Mouse (Mus musculus): ENCODE data around the gene Plekhg2.

Gene Plekhg2

DNA sequence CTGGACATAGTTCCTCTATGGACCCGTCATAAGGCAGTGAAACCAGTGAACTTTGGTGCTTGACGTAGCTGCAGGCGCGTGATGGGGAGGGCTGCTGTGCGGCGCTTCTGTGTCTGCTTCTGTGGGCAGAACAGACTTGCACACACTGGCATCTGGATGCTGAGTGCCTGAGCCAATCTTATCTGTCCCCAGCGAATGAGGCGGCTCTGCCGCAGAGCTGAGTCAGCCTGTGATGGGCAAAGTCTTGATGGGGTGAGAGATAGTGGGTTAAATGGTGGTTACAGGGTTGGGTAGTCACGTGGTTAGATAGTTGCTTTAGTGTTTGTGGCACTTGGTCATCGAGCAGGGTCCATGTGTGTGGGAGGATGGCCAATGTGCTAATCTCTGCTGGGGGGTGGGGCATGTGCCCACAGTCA is 10.6 kb upstream of the Plekhg2 start:
- peak; percentile 71 for DNase-seq (ENCODE audit: low read depth)

DNA sequence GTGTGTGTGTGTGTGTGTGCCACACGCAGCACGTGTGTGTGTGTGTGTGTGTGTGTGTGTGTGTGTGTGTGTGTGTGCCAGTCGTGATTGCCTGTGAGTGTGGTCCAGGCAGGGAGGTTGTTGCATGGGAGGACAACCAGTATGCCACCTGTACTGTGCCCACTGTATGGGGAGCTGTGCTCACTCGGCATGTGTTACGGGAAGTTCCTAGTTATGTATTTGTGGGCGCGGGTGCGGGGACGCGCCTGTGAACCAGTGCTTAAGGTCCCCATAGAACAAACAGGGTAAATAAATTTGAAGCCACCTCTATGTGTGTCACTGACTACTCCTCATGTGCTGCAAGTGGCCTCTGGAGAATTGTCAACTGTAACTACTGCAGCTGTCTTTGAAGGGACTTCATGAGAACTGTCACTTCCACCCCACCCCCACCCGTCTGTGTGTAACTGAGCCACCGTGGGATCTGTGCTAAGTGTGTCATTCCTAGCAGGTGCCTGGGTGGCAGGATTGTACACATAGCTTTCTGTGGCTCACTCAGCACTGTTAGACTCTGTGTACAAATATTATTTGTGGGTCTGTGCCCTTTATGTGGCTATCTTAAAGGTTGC is 10.1 kb upstream of the Plekhg2 start:
- no peak for DNase-seq (ENCODE audit: low read depth)

DNA sequence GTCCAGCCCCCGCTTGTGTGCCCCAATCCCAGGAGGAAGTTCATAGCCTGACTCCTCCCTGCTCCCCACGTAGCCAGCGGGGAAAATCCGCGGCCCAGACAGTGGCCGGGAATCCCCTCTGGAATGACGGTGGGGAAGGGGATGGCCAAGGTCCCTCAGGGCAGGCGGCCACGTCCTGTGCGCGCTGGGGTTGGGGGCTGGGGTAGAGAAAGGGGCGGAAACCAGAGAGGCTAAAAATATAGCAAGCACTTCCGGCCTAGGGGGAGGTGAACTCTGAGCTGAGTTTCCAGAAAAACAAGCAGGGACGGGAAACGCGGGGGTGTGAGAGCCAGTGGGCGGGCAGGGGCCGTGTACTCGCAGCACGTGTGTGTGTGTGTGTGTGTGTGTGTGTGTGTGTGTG is 9.5 kb upstream of the Plekhg2 start:
- peak; percentile 80 for DNase-seq (ENCODE audit: low read depth)

DNA sequence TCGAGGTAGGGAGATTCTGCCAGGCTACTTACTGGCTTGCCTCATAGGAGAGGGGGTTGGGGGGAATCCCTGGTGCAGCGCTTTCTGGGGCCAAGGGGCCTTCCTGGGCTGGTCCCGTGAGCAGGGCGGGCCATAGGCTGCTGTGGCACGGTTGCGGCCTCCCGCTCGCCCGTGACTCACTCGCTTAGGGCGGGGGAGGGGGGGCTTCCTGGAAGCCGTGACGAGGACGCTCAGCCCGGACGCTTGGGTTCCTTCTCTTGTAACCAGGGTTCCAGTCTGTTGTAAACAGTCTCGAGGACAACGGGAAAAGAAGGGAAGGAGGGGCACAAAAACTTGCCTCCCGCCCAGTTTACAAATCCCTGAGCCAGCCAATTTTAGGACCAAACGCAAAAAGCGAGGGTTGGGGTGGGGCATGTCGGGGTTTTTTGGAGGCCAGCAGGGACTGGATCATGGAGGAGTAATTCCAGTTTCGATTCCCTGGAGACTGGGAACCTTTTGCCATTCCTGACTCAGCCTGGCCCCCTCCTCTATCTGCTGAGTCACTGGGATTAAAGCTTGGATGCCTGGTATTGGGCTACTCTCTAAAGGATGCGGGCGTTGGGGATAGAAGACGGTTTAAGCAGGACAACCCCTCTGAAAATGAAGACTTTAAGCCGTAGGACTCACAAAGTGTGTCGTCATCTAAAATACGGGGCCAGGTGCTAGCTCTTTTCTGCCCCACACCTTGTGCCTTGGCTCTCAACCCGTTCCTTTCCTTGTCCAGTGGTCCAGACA is 8.8 kb upstream of the Plekhg2 start:
- DNase-seq (ENCODE audit: low read depth): peak; percentile 95

DNA sequence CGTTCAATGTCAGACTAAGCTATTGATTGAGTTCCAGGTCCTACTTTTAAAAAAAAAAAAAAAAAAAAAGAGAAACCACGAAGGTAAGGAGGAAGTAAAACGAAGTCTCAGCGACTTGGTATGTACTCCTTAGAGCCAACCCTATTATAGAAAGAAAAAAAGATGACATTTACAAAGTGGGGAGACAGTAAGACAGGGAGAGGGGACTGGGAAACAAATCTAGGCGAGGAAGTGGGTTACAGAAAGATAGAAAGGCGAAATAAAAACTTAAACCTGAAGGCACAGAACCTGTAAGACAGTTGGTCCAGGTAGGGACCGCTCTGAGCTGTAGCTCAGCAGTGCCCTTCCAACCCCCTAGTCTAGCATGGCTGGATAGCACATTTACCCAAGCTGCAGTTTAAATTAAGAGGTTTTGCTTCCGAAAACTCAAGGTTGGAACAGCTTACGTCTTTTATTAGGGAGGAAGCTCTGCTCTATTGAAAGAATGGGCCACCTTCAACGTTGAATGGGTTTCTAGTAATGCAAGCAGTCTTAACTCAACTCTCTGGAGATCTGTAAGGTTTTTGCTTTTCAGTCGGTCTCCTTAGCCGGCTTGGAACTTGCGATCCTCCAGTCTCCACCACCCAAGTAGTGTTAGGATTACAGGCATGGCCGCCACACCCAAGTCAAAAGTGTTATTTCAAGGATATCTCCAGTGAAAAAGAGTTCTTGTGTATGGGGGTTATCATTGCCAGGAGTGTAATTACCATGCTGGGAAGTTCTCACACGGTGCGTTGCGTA is 8.0 kb upstream of the Plekhg2 start, which contains the start of gene Zfp36:
Gene Zfp36, minus strand, starts transcription at position 17 of the 780 bp plus-strand sequence.
- no peak for DNase-seq (ENCODE audit: low read depth)

DNA sequence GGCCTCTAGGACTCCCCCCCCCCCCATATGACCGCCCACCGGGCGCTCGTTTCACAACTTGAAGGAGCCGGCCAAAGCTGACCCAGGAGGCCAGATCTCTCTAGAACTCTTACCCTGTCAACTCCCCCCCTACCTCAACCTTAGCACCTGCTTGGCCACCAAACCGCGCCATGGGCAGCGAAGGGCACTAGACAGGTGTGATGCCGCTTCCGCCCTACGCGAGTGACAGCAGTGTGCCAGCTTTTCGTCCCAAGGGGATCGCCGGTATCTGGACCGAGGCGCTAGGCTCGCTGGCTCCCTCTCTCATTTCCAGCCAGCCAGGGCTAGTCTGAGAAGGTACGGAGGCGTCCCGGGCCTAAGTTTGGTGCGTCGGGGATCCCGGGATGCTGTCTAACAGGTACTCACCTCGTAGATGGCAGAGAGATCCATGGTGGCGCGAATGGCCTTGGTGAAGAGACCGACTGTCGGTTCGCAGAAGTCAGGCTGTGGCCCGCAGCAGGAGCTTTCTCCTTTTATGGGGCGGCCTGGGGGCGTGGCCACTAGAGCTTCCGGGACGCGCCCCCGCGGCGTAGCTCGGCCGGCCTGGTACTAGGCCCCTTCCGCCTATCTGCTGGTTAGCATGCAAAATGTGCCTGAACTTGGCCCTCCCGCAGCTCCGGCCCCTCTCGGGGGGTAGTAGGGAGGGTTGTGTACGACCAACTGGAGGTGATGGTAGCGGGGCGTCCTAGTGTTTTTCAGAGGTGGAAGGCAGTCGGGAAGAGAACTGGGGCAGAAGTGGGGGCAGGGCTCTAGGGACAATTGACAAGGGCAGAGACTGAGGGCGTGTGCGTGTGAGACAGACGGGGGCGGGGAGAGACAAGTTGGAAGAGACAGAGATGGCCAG is 6.6 kb upstream of the Plekhg2 start:
- DNase-seq (ENCODE audit: low read depth): peak; percentile 59

DNA sequence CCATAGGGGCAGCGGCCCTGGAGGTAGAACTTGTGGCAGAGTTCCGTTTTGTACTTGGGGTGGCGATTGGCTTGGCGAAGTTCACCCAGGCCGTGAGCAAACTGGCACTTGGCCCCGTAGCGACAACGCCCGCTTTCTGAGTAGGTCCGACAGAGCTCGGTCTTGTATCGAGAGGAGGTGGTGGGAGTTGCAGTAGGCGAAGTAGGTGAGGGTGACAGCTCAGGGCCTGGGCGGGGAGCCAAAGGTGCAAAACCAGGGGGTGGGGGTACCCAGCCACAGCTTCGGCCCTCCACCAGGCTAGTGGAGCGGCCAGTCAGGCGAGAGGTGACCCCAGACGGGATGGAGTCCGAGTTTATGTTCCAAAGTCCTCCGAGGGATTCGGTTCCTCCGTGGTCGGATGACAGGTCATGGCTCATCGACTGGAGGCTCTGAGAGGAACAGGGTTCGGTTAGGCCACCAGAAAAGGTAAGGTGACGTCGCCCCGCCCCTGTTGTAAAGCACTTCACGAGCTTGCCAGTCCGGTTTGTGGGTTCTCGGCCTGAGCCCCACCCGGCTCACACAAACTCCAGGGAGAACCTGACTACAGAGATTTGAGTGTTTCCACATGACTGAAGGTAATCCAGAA is 5.8 kb upstream of the Plekhg2 start:
- DNase-seq (ENCODE audit: low read depth): no peak

DNA sequence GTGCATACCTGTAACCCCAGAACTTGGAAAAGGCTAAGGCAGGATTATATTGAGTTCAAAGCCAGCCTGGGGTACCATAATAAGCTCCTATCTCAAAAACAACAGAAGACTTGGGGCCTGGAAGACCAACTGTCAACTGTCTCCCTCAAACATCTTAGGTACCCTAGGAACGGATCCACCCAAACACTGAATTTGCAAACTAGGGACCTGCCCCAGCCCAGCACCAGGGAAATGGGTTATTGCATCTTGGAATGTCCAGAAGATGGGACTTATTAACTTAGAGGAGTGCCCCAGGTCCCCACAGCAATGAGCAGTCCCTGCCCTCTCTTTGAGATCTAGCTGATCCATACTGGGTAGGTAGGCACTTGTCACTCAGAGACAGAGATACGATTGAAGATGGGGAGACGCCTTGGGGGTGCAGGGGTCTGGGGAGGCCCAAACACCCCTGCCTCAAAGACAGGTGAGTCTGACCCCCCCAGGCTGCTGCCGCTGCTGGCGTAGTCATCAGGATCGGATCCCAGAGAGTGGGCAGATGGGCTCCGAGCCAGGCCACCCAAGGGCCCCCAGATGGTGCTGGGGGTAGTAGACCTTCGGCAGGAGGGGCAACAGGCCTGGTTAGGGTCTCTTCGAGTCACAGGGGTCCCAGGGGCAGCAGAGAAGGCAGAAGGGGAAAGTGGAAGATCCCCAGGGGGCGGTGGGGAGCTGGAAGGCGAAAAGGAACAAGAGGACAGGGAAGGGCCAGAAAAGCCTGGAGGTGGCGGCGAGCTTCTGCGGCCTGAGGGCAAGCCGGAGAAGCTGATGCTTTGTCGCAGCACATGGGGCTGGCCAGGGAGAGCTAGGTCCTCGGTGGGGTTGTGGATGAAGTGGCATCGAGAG is 5.0 kb upstream of the Plekhg2 start:
- DNase-seq (ENCODE audit: low read depth): no peak

DNA sequence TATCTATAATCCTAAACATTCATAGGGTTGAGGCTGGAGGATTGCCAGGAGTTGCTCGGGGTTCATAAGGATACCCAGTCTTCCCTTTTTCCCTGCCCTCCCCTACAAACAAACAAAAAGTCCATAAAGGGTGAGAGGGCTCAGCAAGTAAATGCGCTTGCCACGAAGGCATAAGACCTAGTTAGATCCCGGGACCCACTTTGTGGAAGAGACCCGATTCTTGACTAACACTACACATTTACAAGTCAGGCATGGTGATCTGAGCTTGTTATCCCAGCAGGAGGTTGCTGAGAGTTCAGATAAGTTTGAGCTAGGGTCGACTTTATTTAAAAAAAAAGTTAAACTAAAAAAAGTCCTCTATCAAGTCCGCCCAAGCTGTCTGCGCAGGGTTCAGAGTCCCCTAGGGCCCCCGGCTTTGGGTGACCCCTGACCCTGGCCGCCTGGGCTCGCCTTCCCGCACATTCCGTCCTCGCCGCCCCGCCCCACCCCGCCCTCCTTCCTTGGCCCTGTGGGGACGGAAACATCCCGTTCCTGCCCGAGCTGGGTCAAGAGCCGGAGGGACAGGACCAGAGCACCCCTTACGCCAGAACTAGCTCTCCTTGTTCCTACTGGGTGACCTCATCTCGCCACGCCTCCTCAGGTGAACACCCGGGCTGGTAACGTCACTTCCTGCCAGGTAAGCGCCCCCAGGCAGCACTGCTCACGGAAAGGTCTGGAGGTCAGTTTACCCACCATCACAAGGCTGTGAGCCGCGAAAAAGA is 3.8 kb upstream of the Plekhg2 start:
- no peak for DNase-seq (ENCODE audit: low read depth)

DNA sequence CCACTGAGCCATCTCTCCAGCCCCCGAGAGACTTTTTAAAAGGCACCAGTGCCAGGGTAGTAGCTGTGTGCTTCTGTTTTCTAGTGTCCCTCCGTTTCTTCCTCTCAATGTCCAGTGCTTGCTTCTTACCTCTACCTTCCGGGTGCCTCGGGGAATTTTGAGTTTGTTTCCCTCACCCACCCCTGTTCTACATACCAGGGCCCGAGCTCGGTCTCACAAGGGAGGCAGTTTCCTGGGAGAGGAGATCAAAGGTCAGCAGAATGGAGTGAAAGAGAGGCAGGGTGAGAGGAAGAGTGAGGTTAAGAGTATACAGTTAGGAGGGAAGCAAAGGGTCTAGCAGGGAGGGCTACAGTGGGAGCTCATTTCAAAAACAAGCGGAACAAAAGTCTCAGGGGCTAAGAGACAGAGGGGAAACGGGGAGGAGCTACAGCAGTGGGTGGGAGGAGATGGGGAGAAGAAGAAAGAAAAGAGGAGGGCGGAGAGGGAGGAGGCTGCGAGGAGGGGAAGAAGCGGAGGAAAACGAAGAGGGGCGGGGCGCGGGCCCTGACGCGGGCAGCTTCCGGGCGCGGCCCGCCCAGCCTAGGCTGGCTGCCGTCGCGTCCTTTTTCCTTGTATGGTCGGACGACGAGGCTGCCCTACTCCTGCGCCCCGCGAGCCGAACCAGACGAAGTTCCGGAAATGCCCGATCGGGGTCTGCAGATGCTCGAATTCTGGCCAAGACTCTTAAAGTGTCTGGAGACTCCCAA is 3.0 kb upstream of the Plekhg2 start:
- peak; percentile 71 for DNase-seq (ENCODE audit: low read depth)

DNA sequence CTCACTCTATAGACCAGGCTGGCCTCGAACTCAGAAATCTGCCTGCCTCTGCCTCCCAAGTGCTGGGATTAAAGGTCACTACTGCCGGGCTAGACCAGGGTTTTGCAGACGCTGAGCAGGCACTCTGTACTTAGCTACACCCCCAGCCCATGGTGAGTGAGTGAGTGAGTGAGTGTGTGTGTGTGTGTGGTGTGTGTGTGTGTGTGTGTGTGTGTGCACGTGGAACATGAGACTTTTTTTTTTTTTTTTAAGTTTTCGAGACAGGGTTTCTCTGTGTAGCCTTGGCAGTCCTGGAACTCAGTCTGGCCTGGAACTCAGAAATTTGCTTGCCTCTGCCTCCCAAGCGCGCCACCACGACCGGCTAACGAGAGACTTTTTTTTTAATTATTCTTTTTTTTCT is 2.2 kb upstream of the Plekhg2 start:
- DNase-seq (ENCODE audit: low read depth): no peak

DNA sequence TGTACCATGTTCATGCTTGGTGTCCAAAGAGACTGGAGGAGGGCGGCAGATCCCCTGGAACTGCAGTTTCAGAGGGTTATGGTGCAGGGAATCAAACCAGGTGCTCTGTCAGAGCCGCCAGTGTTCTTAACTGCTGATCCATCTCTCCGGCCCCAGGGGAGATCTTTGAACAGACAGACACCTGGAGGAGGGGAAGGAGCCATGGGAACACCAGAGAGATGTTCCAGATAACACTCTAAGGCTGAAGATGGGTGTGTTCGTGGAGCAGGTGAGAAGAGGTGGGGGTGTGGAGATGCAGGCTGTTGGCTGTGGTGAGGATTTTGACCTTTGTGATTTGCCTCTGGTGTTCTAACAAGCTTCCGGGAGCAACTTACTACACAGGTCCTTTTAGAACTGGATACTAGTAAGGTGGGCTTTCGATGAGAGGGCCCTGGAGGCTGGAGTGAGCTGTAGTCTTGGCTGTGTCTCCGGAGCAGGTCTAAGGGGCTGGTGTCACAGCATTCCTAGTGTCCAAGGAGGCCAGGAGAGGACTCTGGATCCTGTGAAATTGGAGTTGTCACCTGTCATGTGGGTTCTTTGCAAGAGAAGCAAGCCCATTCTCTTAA is 1.6 kb upstream of the Plekhg2 start:
- DNase-seq (ENCODE audit: low read depth): no peak

DNA sequence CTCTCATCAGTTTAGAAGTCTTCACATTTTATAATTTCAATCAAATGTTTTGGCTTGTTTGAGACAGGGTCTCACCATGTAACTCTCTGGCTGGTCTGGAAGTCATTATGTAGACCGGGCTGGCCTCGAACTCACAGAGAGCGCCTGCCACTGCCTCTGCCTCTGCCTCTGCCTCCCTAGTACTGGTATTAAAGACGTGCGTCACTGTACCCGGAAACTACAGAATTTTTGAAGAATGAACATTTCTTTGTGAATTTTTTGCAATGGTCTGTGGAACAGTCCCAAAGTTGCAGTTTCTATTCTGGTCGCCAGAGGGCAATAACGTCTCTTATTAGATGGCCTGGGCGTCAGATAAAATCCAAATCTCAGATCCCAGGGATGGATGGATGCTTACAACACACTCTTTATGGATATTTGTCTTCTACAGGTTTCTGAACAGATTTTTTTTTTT is 757 bp upstream of the Plekhg2 start:
- peak; percentile 94 for DNase-seq (ENCODE audit: low read depth)

DNA sequence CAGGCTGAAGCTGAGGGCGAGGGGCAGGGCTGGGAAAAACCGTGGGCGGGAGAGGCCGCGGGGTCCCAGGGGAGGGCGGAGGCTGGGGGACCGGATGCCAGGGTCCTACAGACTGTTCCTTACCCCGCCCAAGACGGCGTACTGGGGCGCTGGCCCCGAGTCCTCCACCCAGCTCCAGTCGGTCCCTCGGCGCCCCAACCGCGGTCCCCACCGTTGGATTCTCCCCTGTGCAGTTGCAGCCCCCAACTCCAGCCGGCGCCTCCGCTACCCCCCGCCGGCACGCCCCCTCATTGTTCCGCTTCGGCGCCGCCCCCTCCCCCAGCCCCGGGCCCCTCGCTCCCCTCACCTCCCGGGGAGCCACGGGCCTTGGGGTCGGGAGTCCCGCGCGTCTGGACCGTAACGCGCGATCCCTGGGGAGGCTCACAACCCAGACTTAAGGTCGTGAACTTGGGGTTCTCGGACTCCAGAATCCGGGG is 847 bp downstream of the Plekhg2 start:
- no peak for DNase-seq (ENCODE audit: low read depth)

DNA sequence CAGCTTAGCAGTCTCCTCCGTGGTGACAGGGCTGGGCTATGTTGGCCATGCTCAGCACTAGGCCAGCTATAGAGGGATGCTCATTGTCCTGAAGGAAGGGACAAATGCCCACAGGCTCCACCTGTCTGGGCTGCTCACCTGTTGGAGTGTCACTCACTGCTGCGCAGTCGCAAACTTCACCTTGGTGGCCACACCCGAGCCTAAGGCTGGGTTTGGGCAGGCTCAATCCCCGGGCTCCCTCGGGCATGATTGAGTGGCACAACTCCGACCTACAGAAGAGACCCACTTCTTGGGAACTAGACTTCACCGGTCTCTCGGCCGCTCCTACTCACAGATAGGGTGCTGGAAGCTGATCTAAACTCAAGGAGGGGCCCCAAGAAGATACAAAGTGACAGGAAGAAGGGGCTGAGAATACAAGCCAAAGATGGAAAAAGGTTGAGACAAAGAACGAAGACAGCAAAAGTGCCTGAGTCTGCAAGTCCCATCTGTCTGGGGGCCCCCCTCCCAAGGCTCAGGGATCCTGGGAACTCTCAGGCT is 1.4 kb downstream of the Plekhg2 start:
- no peak for DNase-seq (ENCODE audit: low read depth)

DNA sequence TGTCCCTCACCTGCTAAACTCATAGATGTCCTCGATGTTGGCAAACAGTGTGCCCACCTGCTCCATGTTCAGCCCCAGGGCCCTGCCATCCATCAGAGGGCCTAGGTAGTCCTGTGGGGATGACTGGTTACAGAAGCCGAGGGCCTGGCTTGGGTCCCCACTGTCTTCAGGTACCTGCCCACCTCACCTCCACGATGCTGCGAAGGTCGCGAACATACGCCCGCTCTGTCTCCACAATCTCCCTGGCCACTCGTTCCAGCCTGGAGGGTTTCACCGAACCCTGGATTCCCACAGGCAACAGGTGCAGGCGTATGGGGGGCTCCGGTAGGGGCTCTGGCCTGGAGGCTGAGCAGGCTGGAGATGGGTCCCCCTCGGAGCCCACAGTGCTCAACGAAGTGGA is 2.3 kb downstream of the Plekhg2 start:
- DNase-seq (ENCODE audit: low read depth): no peak

DNA sequence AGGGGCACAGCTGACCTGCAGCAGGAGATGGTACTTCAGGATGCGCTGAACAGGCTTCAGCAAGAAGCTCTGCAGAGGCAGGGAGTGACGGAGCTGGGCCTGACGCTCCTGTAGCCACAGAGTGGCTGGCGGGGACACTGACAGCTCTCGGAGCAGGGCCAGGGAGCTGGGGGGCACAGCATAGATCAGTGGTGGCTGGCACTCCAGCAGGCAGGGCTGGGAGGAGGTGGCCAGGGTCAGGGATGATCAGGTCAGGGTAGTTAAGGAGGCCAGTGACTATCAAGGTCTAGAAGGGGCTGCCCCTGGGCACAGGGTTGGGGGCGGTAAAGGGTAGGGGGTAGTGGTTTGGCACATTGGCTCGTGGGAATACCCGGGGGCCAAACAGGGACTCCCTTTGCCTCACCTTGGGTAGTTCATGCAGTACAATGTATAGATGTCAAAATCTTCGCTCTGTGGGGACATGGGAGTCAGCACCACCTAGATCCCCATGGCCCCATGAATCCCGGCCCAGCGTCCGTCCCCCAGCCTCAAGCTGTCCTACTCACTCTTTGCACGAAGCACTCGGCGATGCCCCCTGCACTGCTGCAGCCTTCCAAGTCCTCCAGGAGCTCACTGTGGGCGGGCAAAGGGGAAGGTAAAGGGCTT is 4.0 kb downstream of the Plekhg2 start:
- no peak for DNase-seq (ENCODE audit: low read depth)

Measured in fibroblast of lung, adult 2 months (primary cell).